Mouse (Mus musculus) thymus, adult 2 months (tissue): ENCODE measurements at regions not wholly inside any gene's neighbourhood (a gene's known extent, or its start where the extent isn't known, plus 50 kb on each side); places are given as distances from the start of the nearest gene placed in this dataset.

Experiments used
- CTCF ChIP-seq: fragments of 200-500 bp; IDR thresholded peaks from 2 replicates; pipeline ENCODE4 v1.5.1; 2012; ENCODE audit warnings: mild to moderate bottlenecking, control low read depth, low read length, moderate library complexity, borderline replicate concordance; ENCODE audit not compliant: control insufficient read depth, poor library complexity, insufficient read depth; ENCODE audit errors: extremely low read depth
- POLR2A ChIP-seq: fragments of 200-500 bp; IDR thresholded peaks from 2 replicates; pipeline ENCODE4 v1.6.1; 2012; ENCODE audit warnings: mild to moderate bottlenecking, low read length, control low read depth, moderate library complexity; ENCODE audit not compliant: control insufficient read depth, poor library complexity, insufficient read depth; ENCODE audit errors: extremely low read depth

DNA sequence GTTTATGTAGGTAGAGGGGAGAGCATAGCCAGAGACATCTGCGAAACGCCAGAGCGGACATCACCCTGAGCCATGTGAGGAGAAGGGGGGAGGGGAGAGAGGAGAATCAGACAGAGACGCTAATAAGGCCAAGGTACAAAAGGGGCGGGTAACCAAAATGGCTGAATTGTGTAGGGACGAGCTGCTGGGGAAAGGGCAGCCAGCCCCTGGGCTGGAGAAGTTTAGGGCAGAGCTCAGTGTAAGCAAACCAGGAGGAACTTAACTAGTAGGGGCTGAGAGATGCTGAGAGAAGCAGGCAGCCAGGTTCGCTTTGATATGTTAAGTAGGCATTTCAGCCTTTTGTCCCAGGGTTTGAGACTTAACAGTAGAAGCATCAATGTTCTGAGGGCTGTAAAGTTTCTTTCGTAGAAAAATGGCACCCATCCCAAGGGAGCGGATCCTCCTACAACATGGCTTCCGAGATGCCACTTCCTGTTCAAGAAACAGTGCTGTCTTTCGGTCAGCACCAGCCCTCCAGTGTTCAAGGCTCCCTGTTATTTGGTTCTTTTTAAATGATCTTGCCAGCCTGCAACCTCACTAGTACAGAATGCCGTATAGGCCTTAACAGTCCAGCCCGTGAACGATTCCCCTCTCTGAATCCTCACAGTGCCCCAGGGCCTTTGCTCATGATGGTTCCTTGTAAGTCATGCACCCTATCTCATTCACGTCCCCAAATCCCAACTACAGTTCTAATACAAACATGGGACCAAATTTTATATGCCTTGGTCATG lies 55.4 kb upstream of the Mboat1 start:
- no peak for TF ChIP-seq CTCF
- no peak for TF ChIP-seq POLR2A
